Mouse (Mus musculus) hindbrain, embryonic 11.5 days (tissue): Measurements from ENCODE around the gene Lyrm1. TPM values are rescaled to one million over a fixed set of nuclear protein-coding genes. Genes with fewer than 3 reads are reported as not detected.

ENCODE experiments used
- ATAC-seq: fragments of 200-750 bp; cut with Nextera tagmentation; 2 replicates; pipeline ENCODE4 v1.8.0; 2017; ENCODE audit warnings: mild to moderate bottlenecking, moderate TSS enrichment, moderate library complexity; ENCODE audit not compliant: low FRiP score
- DNase-seq: peaks from one replicate; pipeline ENCODE4 v3.0.0-alpha.2; 2015; ENCODE audit warnings: low spot score
- H3K27ac ChIP-seq: fragments of 300-500 bp; sonication (generic); 2 replicates; pipeline ENCODE4 v1.5.1; 2014; ENCODE audit warnings: mild to moderate bottlenecking, low read depth, low read length
- H3K27me3 ChIP-seq: fragments of 300-500 bp; sonication (generic); 2 replicates; pipeline ENCODE4 v1.6.1; 2014; ENCODE audit warnings: mild to moderate bottlenecking, low read length, moderate library complexity, mixed read lengths; ENCODE audit not compliant: control insufficient read depth, insufficient read depth
- H3K36me3 ChIP-seq: fragments of 300-500 bp; sonication (generic); 2 replicates; pipeline ENCODE4 v1.6.1; 2014; ENCODE audit warnings: mild to moderate bottlenecking, low read length, moderate library complexity, mixed read lengths; ENCODE audit not compliant: control insufficient read depth, insufficient read depth
- H3K4me1 ChIP-seq: fragments of 300-500 bp; sonication (generic); replicated peaks from 2 replicates; pipeline ENCODE4 v1.6.1; 2014; ENCODE audit warnings: low read length, mixed read lengths; ENCODE audit not compliant: control insufficient read depth, insufficient read depth
- H3K4me2 ChIP-seq: fragments of 300-500 bp; sonication (generic); replicated peaks from 2 replicates; pipeline ENCODE4 v1.6.1; 2014; ENCODE audit warnings: mild to moderate bottlenecking, low read depth, low read length
- H3K4me3 ChIP-seq: fragments of 300-500 bp; sonication (generic); 2 replicates; pipeline ENCODE4 v1.5.1; 2014; ENCODE audit warnings: low read depth, low read length
- H3K9ac ChIP-seq: fragments of 300-500 bp; sonication (generic); 2 replicates; pipeline ENCODE4 v1.6.1; 2014; ENCODE audit warnings: low read depth, low read length
- H3K9me3 ChIP-seq: fragments of 300-500 bp; sonication (generic); 2 replicates; pipeline ENCODE4 v1.6.1; 2016; ENCODE audit warnings: low read length; ENCODE audit not compliant: control insufficient read depth
- WGBS: fragments of 180-500 bp; shearing (Covaris S2); extraction: QIAGEN DNeasy Blood & Tissue Kit; methylation state at CpG from one replicate; pipeline ENCODE4 v1.1.7; 2014; 5-methylcytosine and 5-hydroxymethylcytosine counted together
- polyA plus RNA-seq: library from polyadenylated mRNA; unstranded; fragments of >200 nt; fragmentation: Nextera tagmentation; extraction: Ambion mirVana; gene quantifications from 2 replicates; pipeline ENCODE4 v1.2.1, GENCODE M21; 2014

Lyrm1 gene
- polyA plus RNA-seq, 1 experiment from 2014 or later: 16.7 TPM

DNA sequence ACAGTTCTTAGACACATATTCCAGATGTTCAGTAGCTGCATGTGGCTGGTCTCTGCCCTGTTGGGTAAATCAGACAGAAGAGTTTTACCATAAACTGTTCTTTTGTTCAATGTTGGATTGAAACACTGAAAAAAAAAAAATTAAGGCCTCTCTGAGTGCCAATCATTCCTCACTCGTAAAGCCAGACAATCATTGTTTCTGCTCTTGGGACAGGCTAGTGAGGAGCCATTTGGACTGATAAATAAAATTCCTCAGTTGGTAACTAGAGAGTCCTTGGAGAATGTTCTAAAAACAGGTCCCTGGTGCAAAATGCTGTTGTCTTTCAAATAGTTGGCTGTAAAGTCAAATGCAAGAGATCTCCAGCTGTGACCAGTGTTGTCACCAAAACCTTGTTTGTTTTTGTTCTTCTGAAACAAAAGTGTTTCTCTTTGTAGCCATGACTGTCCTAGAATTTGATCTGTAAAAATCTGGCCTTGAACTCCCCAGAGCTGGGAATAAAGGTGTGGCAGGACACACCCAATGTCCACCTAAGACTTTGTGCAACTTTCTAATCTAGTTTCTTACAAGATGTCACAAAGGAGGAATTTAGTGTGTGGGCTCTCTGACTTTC is 2.7 kb downstream of the Lyrm1 start:
- Histone ChIP-seq H3K9ac (no peak overlapping the region), H3K9me3 (no peaks in the 10 kb centered on the region), H3K4me1 (no peaks in the 10 kb centered on the region), H3K4me3 (no peak overlapping the region), H3K36me3 (no peaks in the 10 kb centered on the region), H3K27me3 (no peaks in the 10 kb centered on the region), H3K4me2 (no peak overlapping the region), H3K27ac (no peak overlapping the region)
- DNase-seq (no peak), ATAC-seq (no peak)
- 55% methylated on average over 1 of the region's 1 CpGs for WGBS

DNA sequence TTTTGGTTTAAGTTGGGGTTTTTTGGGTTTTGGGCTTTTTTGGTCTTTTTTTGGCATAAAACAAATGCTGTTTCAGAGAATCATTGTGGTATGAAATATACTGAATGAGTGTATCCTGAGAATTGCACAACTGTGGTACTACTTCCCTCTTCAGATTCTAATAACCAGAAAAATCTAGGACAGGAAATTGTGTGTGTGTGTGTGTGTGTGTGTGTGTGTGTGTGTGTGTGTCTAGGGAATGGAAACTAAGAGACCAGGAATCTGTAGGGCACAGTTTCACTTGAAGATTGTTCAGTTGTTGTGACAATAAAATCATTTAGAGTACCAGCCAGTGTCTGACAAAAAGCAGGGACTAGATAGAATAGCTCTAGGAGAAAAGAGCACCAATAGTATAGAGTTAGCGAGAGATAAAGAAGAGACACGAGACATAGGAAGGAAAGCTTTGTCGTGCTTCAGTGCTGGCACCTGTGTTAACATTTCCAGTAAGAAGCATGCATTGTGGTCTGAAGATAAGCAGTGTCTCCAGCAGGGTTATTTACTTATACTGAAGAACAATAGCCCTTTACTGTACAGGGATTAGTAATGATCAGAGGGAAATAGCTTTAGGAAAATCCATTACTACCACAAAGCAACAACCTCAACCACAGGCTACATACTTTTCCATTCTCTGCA is 3.9 kb downstream of the Lyrm1 start:
- no peaks in the 10 kb centered on the region for H3K9me3 ChIP-seq
- ATAC-seq (no peak), DNase-seq (no peak)
- no peaks in the 10 kb centered on the region for H3K27me3 ChIP-seq
- WGBS: 90% methylated on average over 3 of the region's 3 CpGs
- H3K36me3 ChIP-seq: no peaks in the 10 kb centered on the region
- no peak overlapping the region for H3K4me2 ChIP-seq
- no peak overlapping the region for H3K9ac ChIP-seq
- no peaks in the 10 kb centered on the region for H3K4me1 ChIP-seq
- no peak overlapping the region for H3K4me3 ChIP-seq
- no peak overlapping the region for H3K27ac ChIP-seq

DNA sequence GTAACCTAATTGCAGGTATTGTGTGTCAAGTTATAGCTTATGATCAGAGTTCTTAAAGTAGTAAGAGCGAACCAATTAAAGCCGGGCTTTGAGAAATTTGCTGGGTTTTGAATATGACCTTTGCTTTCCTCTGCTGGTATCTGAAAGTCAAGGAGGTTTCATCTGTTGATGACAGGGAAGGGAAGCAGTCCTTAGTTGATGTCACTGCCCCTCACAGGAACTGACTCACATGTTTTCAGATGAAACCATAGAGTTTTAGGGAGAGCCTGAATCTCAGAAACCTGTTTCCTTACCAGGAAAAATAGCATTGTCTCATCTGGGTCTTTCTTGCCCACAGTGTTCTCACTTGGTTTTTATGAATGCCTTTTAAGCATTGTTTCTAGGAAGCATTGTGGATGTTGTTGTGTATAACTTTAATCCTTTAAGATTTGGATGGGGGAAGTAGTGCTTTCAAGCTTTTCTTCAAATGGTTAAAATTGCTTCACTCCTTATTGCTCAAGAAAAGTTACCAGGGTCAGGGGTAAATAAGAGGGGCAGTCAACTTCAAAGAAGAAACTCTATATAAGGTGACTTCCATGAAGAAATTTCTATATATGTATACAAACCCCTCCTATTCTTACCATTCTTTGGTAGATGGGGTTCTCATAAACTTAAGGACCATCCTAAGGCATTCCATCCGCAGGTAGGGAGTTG is 11.0 kb downstream of the Lyrm1 start:
- Histone ChIP-seq H3K4me3 (no peak overlapping the region), H3K36me3 (no peaks in the 10 kb centered on the region), H3K27ac (no peak overlapping the region), H3K9me3 (no peaks in the 10 kb centered on the region), H3K4me1 (no peaks in the 10 kb centered on the region), H3K4me2 (no peak overlapping the region), H3K9ac (no peak overlapping the region), H3K27me3 (no peaks in the 10 kb centered on the region)
- no peak for DNase-seq
- ATAC-seq: no peak
- WGBS: 92% methylated on average over 3 of the region's 3 CpGs

DNA sequence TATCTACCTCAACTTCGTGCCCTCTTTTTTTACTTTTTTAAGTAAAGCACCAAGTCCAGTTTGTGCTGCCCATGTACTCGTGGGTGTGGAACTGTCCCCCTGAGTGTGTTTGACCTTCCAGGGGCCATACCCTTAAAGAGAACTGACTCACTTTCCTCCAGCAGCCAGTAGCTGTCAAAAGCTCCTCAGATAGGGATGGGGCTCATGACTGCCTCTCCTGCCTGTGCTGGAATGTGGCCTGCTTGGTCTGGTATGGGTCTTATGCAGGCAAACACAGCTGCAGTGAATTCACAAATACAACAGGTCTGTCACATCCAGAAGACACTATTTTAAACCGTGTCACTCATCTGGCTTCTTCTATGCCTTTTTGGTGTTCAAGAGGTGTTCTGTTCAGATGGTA is 16.1 kb downstream of the Lyrm1 start:
- no peaks in the 10 kb centered on the region for H3K9me3 ChIP-seq
- ATAC-seq: no peak
- 79% methylated on average over 3 of the region's 3 CpGs for WGBS
- no peak overlapping the region for H3K4me3 ChIP-seq
- H3K36me3 ChIP-seq: no peaks in the 10 kb centered on the region
- no peaks in the 10 kb centered on the region for H3K4me1 ChIP-seq
- H3K27ac ChIP-seq: no peak overlapping the region
- H3K9ac ChIP-seq: no peak overlapping the region
- no peaks in the 10 kb centered on the region for H3K27me3 ChIP-seq
- DNase-seq: no peak
- H3K4me2 ChIP-seq: no peak overlapping the region

DNA sequence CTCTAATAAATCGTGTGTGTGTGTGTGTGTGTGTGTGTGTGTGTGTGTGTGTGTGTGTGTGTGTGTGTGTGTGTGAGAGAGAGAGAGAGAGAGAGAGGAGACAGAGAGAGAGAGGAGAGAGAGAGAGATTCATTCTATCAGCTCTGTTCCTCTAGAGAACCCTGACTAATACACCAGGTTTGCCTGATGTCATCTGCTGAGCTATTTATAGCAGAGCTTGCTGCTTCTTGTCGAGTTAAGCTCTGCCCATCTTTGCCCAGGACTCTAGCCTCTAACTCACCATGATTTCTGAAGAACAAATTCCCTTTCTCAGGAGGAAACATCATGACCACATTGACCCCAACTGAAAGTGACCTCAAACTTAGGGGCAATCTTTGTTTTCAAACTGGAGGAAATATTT is 24.8 kb downstream of the Lyrm1 start:
- no peak for DNase-seq
- Histone ChIP-seq H3K4me3 (no peak overlapping the region), H3K36me3 (no peaks in the 10 kb centered on the region), H3K4me1 (no peaks in the 10 kb centered on the region), H3K4me2 (no peak overlapping the region), H3K9ac (no peak overlapping the region), H3K27ac (no peak overlapping the region), H3K27me3 (no peaks in the 10 kb centered on the region), H3K9me3 (no peaks in the 10 kb centered on the region)
- 75% methylated on average over 2 of the region's 2 CpGs for WGBS
- ATAC-seq: no peak

DNA sequence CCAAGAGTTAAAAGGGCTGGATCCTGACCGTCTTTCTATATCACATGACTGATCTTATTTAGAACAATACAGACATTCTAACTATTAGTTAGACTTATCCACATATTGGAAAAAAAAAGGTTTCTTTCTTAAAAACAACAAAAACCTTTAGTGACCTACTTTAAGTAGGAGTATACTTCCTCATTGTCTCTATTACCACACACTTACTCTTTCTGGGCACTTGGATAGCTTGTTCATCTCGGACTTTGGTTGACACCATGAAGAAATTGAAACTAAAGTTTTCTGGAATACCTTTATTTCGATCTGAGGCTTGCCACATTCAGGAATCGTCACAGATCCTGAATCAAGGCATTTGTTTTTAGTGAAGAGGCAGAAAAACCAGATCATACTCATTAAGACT is 25.4 kb downstream of the Lyrm1 start:
- no peak overlapping the region for H3K9ac ChIP-seq
- ATAC-seq: no peak
- WGBS: 85% methylated on average over 4 of the region's 4 CpGs
- no peaks in the 10 kb centered on the region for H3K9me3 ChIP-seq
- H3K27ac ChIP-seq: no peak overlapping the region
- H3K36me3 ChIP-seq: no peaks in the 10 kb centered on the region
- no peak overlapping the region for H3K4me3 ChIP-seq
- H3K4me2 ChIP-seq: no peak overlapping the region
- H3K27me3 ChIP-seq: no peaks in the 10 kb centered on the region
- no peak for DNase-seq
- H3K4me1 ChIP-seq: no peaks in the 10 kb centered on the region

DNA sequence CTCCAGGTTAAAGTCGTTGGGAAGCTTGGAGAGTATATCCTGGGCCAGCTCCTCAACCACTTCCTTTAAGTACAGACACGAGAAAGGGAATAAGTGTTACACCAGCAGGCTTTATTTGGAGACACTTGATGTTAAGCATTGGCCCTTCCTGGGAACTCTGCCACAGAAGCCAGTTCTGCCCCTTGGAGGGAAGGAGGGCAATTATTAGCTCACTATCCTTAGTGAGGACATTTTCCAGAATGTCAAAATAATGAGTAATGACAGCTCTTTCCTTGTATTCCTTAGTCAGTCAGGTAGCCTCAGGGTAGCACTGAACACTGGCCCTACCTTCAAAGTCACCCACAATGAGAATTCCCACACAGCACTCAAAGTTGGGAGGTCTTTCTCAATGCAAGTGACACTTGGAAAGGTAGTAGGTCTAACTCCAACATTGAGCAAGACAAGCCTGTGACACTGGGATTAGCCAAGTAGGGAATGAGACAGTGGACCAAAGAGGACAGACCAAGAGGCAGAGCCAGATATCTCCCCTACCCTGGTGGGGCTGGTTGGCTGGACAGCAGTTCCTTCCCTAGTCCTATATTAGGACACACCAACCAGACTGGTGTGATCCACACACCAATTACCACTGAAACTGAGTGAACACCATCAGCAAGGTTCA is 33.3 kb downstream of the Lyrm1 start:
- Histone ChIP-seq H3K4me1 (no peaks in the 10 kb centered on the region), H3K9ac (no peak overlapping the region), H3K27ac (no peak overlapping the region), H3K27me3 (no peaks in the 10 kb centered on the region), H3K4me2 (no peak overlapping the region), H3K9me3 (no peaks in the 10 kb centered on the region), H3K36me3 (no peaks in the 10 kb centered on the region), H3K4me3 (no peak overlapping the region)
- no peak for DNase-seq
- WGBS: 70% methylated on average over 2 of the region's 2 CpGs
- no peak for ATAC-seq

DNA sequence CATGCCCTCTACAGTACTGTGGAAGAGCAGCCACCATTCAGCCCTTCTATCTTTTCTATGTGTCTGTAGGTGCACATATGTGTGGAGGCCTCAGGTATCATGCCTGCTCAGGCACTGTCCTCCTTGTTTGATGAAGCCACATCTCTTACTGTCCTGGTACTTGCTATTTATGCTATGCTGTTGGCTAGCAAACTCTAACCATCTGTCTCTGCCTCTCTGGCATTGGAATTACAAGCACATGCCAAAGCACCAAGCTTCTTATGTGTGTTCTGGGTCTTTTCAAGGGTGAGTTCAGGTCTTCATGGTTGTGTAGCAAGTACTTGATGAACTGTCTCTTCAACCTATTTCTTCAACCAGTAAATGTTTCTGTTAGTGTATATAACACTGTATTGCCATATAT is 40.7 kb downstream of the Lyrm1 start:
- no peaks in the 10 kb centered on the region for H3K36me3 ChIP-seq
- ATAC-seq: no peak
- no peak overlapping the region for H3K4me3 ChIP-seq
- H3K27ac ChIP-seq: no peak overlapping the region
- H3K4me2 ChIP-seq: no peak overlapping the region
- H3K9ac ChIP-seq: no peak overlapping the region
- no peaks in the 10 kb centered on the region for H3K4me1 ChIP-seq
- DNase-seq: no peak
- no peaks in the 10 kb centered on the region for H3K27me3 ChIP-seq
- H3K9me3 ChIP-seq: no peaks in the 10 kb centered on the region
